ENCODE assay signal across 11 mouse cellular contexts in the genomic region with DNA sequence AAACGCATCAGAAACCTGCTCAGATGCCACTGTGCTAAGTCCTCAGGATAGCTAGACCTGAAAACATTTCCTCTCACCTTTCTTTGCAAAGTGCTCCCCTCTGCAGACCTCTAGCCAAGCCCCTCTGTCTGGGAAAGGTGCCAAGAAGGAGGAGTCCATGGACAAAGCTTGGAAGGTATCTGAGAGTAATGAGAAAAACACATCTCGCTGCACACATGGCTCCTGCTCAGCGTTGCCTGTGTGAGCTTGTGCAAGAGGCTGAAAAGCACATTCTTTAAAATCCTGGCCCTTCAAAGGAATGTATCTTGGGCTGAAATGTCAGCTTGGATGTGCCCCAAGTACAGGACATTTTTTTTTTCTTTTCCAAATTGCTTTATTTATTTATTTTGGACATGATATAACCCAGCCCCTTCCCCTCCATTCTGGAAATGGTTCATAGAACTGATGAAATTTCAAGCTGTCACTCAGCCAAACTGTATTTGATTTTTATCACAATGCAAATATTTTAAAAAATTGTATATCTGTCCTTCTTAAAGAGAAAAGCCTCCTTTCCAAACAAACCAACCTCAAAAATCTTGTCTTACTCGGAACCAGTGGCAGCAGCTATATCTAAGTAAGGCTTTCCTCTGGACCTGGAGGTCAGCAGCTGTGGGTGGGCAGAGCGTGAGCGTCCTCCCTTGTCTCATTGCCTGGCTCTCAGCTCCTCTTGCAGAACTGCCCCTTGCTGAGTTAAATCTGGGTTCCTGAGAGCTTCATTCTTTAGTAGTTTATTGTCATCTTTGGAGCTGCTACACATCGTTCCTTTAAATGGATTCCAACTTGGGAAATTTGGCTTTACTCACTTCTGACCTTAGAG.
A peak's percentile ranks its signal among the peaks of the same experiment; 100 is the strongest.
DNase-seq lines count a peak whose midpoint lies in the region; ATAC-seq lines count a peak whose summit lies in the region.
"Had no signal": no experiment of that assay in that cellular context is flagged by ENCODE, and none has a peak within 500 bp of the region (broad histone marks: within the 10 kb centered on the region; RNA-seq: fewer than 3 reads in every experiment).

No protein-coding gene starts in this region.

- H3K27me3 ChIP-seq in forebrain, embryonic 13.5 days: no peaks in the 10 kb centered on the region
- H3K27me3 ChIP-seq in forebrain, embryonic 12.5 days: no peaks in the 10 kb centered on the region
- H3K27me3 ChIP-seq in limb, embryonic 11.5 days (ENCODE audit: control insufficient read depth, insufficient read depth, low read length): no peaks in the 10 kb centered on the region
- H3K27me3 ChIP-seq in limb, embryonic 10.5 days (ENCODE audit: low read depth, poor library complexity, severe bottlenecking): no peaks in the 10 kb centered on the region
- no peaks in the 10 kb centered on the region for H3K27me3 ChIP-seq in stomach, embryonic 14.5 days (ENCODE audit: control insufficient read depth, insufficient read depth, low read length)
- H3K27me3 ChIP-seq in heart, embryonic 10.5 days (ENCODE audit: insufficient read depth, poor library complexity, severe bottlenecking): no peaks in the 10 kb centered on the region
- H3K27me3 ChIP-seq: neural tube, embryonic 13.5 days had no signal

- WGBS in forebrain, embryonic 13.5 days: 52% methylated on average over 7 of the region's 7 CpGs
- WGBS in forebrain, embryonic 12.5 days: 58% methylated on average over 7 of the region's 7 CpGs
- WGBS in limb, embryonic 11.5 days: 68% methylated on average over 7 of the region's 7 CpGs
- WGBS in limb, embryonic 10.5 days: 79% methylated on average over 7 of the region's 7 CpGs
- 29% methylated on average over 7 of the region's 7 CpGs for WGBS in stomach, embryonic 14.5 days
- WGBS in heart, embryonic 10.5 days: 59% methylated on average over 7 of the region's 7 CpGs

- no peaks in the 10 kb centered on the region for H3K9me3 ChIP-seq in forebrain, embryonic 13.5 days (replicated peaks)
- no peaks in the 10 kb centered on the region for H3K9me3 ChIP-seq in forebrain, embryonic 12.5 days
- H3K9me3 ChIP-seq in limb, embryonic 11.5 days (ENCODE audit: control insufficient read depth, low read length): no peaks in the 10 kb centered on the region
- no peaks in the 10 kb centered on the region for H3K9me3 ChIP-seq in limb, embryonic 10.5 days (replicated peaks)
- H3K9me3 ChIP-seq in stomach, embryonic 14.5 days (ENCODE audit: control insufficient read depth, low read depth, low read length): no peaks in the 10 kb centered on the region
- no peaks in the 10 kb centered on the region for H3K9me3 ChIP-seq in heart, embryonic 10.5 days
- H3K9me3 ChIP-seq: neural tube, embryonic 13.5 days had no signal

- H3K9ac ChIP-seq in forebrain, embryonic 13.5 days: no peak overlapping the region
- H3K9ac ChIP-seq in forebrain, embryonic 12.5 days: no peak overlapping the region
- H3K9ac ChIP-seq in limb, embryonic 11.5 days (ENCODE audit: low read length): no peak overlapping the region
- H3K9ac ChIP-seq in stomach, embryonic 14.5 days (replicated peaks; ENCODE audit: low read depth, low read length): no peak overlapping the region
- H3K9ac ChIP-seq: neural tube, embryonic 13.5 days had no signal

- ATAC-seq in forebrain, embryonic 13.5 days: peak; percentile 48; the same call in 1 of the 2 replicates
- ATAC-seq in forebrain, embryonic 12.5 days (ENCODE audit: low FRiP score): no peak; the same call in 1 of the 2 replicates
- 0 out of 2 replicates have a peak, but pooled peaks have one; percentile 39 for ATAC-seq in limb, embryonic 11.5 days (ENCODE audit: insufficient number of reproducible peaks, low FRiP score, low TSS enrichment, low read depth)
- peak; percentile 49; the same call in 1 of the 2 replicates for ATAC-seq in stomach, embryonic 14.5 days (ENCODE audit: insufficient number of reproducible peaks, insufficient read depth, low FRiP score, low read depth)

- no peak overlapping the region for H3K4me3 ChIP-seq in forebrain, embryonic 13.5 days
- H3K4me3 ChIP-seq in forebrain, embryonic 12.5 days (replicated peaks): no peak overlapping the region
- no peak overlapping the region for H3K4me3 ChIP-seq in limb, embryonic 11.5 days (ENCODE audit: low read depth, low read length)
- no peak overlapping the region for H3K4me3 ChIP-seq in limb, embryonic 10.5 days
- H3K4me3 ChIP-seq in stomach, embryonic 14.5 days (ENCODE audit: low read depth, low read length): no peak overlapping the region
- no peak overlapping the region for H3K4me3 ChIP-seq in heart, embryonic 10.5 days
- H3K4me3 ChIP-seq: neural tube, embryonic 13.5 days had no signal

- peaks cover 9% of the 10 kb centered on the region for H3K4me1 ChIP-seq in forebrain, embryonic 13.5 days
- H3K4me1 ChIP-seq in forebrain, embryonic 12.5 days: no peaks in the 10 kb centered on the region
- H3K4me1 ChIP-seq in limb, embryonic 11.5 days (ENCODE audit: control insufficient read depth, insufficient read depth, low read length): no peaks in the 10 kb centered on the region
- no peaks in the 10 kb centered on the region for H3K4me1 ChIP-seq in limb, embryonic 10.5 days
- H3K4me1 ChIP-seq in stomach, embryonic 14.5 days (ENCODE audit: control insufficient read depth, insufficient read depth, low read length): no peaks in the 10 kb centered on the region
- H3K4me1 ChIP-seq in heart, embryonic 10.5 days: no peaks in the 10 kb centered on the region
- H3K4me1 ChIP-seq: neural tube, embryonic 13.5 days had no signal

- no peak overlapping the region for H3K27ac ChIP-seq in forebrain, embryonic 13.5 days
- H3K27ac ChIP-seq in forebrain, embryonic 12.5 days: no peak overlapping the region
- no peak overlapping the region for H3K27ac ChIP-seq in limb, embryonic 11.5 days (replicated peaks; ENCODE audit: low read depth, low read length)
- no peak overlapping the region for H3K27ac ChIP-seq in limb, embryonic 10.5 days
- no peak overlapping the region; the same call in 1 of the 2 replicates for H3K27ac ChIP-seq in stomach, embryonic 14.5 days (ENCODE audit: low read length)
- no peak overlapping the region for H3K27ac ChIP-seq in heart, embryonic 10.5 days
- H3K27ac ChIP-seq: neural tube, embryonic 13.5 days had no signal

- no peaks in the 10 kb centered on the region for H3K36me3 ChIP-seq in forebrain, embryonic 13.5 days (ENCODE audit: poor library complexity, severe bottlenecking)
- no peaks in the 10 kb centered on the region for H3K36me3 ChIP-seq in forebrain, embryonic 12.5 days (replicated peaks)
- no peaks in the 10 kb centered on the region for H3K36me3 ChIP-seq in limb, embryonic 11.5 days (ENCODE audit: control insufficient read depth, insufficient read depth, low read length)
- no peaks in the 10 kb centered on the region for H3K36me3 ChIP-seq in limb, embryonic 10.5 days
- H3K36me3 ChIP-seq in stomach, embryonic 14.5 days (ENCODE audit: control insufficient read depth, insufficient read depth, low read length): no peaks in the 10 kb centered on the region
- no peaks in the 10 kb centered on the region for H3K36me3 ChIP-seq in heart, embryonic 10.5 days
- H3K36me3 ChIP-seq: neural tube, embryonic 13.5 days had no signal

- peak; percentile 27 for DNase-seq in limb, embryonic 11.5 days (ENCODE audit: low spot score)
- DNase-seq in limb, embryonic 10.5 days (ENCODE audit: low spot score): no peak
- DNase-seq in forelimb bud, embryonic 11.5 days (ENCODE audit: low read depth, low spot score): peak; percentile 48
- no peak for DNase-seq in urinary bladder, postnatal 10 days (ENCODE audit: low spot score)
- DNase-seq in heart, embryonic 10.5 days (ENCODE audit: low spot score): no peak
- DNase-seq: B cell, adult 2 months; layer of hippocampus, adult 9-11 months had no signal

- no peak overlapping the region for H3K4me2 ChIP-seq in forebrain, embryonic 13.5 days
- H3K4me2 ChIP-seq in forebrain, embryonic 12.5 days: no peak overlapping the region
- H3K4me2 ChIP-seq in limb, embryonic 11.5 days (ENCODE audit: low read depth, severe bottlenecking): no peak overlapping the region
- no peak overlapping the region for H3K4me2 ChIP-seq in stomach, embryonic 14.5 days (replicated peaks; ENCODE audit: low read depth, low read length)
- H3K4me2 ChIP-seq: neural tube, embryonic 13.5 days had no signal

Comparison
In these comparisons a context has a peak if more than half of its experiments do, and no peak if none do; other contexts are left out.
1. DNase-seq: peak in limb, embryonic 11.5 days (single experiment) and forelimb bud, embryonic 11.5 days (single experiment); none in limb, embryonic 10.5 days (single experiment), urinary bladder, postnatal 10 days (single experiment) and heart, embryonic 10.5 days (single experiment).